Mouse (Mus musculus): ENCODE measurements at regions not wholly inside any gene's neighbourhood (a gene's known extent, or its start where the extent isn't known, plus 50 kb on each side); places are given as distances from the start of the nearest gene placed in this dataset.
"Not testable (repeated sequence)": the region's sequence is repeated elsewhere in the genome, so short reads cannot be mapped to it uniquely, and the experiment has no call there.

DNA sequence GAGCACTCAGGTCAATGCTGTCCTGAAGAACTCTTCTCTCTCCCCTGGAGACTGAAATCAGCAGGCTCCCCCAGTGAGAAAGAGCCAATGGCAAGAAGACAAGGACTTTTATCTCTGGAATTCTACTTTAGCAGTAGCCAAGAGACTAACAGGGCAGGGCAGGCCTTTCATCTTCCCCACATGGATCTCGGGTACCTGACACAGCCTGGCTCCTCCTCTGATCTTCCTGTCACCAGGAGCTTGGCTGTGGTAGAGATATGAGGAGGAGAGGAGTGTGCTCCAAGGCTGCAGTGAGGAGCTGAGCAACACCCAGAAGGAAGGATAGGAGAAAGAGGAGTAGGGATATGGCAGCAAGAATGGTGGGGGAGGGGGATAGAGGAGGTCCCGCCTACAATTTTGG is 488.5 kb downstream of the Tns1 start:
- WGBS, result 45% methylated on average over 2 of the region's 2 CpGs
- Histone ChIP-seq H3K27me3 (ENCODE audit: control insufficient read depth, insufficient read depth, low read length) (no peaks in the 10 kb centered on the region), H3K4me3 (ENCODE audit: low read length) (no peak overlapping the region), H3K4me1 (ENCODE audit: control insufficient read depth, insufficient read depth, low read length) (peaks cover 8% of the 10 kb centered on the region), H3K9ac (ENCODE audit: low read length) (no peak overlapping the region), H3K36me3 (ENCODE audit: control insufficient read depth, insufficient read depth) (no peaks in the 10 kb centered on the region), H3K27ac (ENCODE audit: low read length) (no peak overlapping the region), H3K9me3 (replicated peaks; ENCODE audit: control insufficient read depth, low read length) (no peaks in the 10 kb centered on the region), H3K4me2 (ENCODE audit: low read depth, low read length) (no peak overlapping the region)
- no peak for ATAC-seq (replicated peaks; ENCODE audit: extremely low read depth, insufficient read depth, low FRiP score)

DNA sequence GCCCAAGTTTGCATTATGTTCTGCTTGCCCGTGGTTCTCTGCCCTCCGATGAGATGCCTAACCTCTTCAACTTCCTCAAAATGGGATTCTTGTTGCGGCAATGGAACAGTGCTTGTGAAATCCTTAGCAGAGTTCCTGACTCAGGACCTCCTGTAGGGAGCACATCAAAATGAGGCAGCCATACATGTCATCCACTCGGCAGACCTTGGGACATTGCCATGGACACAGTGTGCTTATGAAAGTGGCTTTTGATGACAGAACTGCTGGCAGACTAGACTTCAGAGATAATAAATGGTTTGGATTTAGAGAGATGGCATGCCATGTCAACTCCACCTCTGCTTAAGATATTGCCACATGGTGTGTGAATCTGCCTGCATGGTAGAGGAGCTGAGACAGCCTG is 489.4 kb downstream of the Tns1 start:
- WGBS, result 84% methylated on average over 4 of the region's 4 CpGs

DNA sequence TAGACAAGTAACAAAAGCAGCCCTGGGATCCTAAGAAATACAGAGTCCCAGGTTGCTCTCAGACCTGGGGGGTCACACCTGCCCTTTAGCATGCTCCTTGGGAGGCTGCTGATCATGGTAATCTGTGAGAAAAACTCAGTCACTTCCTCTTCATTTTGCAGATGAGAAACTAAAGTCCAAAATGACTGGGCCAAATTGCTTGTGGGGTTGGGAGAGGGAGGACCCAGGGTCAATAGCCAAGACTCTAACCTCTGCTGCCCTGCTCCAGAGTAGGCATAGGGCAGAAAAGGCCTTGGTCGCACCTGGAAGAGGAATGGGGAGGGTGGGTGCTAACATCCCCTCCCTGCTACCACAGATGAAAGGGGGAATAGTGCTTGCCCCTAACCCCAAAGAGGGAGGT is 491.2 kb downstream of the Tns1 start:
- 68% methylated on average over 1 of the region's 1 CpGs for WGBS
- no peak overlapping the region for H3K9ac ChIP-seq (ENCODE audit: low read length)

More for the DNA sequence above, 489.4 kb downstream of the Tns1 start:
- no peak overlapping the region for H3K4me3 ChIP-seq (ENCODE audit: low read length)
- H3K36me3 ChIP-seq (ENCODE audit: control insufficient read depth, insufficient read depth), result no peaks in the 10 kb centered on the region
- no peaks in the 10 kb centered on the region for H3K9me3 ChIP-seq (replicated peaks; ENCODE audit: control insufficient read depth, low read length)
- no peak for ATAC-seq (replicated peaks; ENCODE audit: extremely low read depth, insufficient read depth, low FRiP score)
- H3K4me2 ChIP-seq (ENCODE audit: low read depth, low read length), result no peak overlapping the region
- no peak overlapping the region for H3K27ac ChIP-seq (ENCODE audit: low read length)
- H3K27me3 ChIP-seq (ENCODE audit: control insufficient read depth, insufficient read depth, low read length), result no peaks in the 10 kb centered on the region
- H3K9ac ChIP-seq (ENCODE audit: low read length), result no peak overlapping the region
- H3K4me1 ChIP-seq (ENCODE audit: control insufficient read depth, insufficient read depth, low read length), result peaks cover 5% of the 10 kb centered on the region

DNA sequence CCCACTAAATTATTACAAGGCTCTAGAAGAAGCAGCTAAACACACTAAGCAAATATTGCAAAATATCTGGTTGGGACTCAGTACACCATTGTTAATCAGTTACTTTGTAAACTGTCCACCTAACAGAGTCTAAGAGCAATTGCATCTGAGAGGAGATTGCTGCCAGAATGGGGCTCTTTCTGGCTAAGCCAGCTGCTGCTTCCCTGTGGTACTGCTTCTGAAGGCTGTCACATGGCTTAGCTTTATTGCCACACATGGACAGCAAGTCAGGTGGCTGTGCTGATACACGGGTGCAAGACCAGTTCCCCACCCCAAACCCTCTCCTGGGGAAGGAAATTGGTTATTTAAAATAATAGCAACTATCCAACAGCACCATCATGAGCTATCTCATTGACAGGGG is 493.9 kb downstream of the Tns1 start:
- Histone ChIP-seq H3K27me3 (ENCODE audit: control insufficient read depth, insufficient read depth, low read length) (no peaks in the 10 kb centered on the region), H3K36me3 (ENCODE audit: control insufficient read depth, insufficient read depth) (no peaks in the 10 kb centered on the region), H3K27ac (ENCODE audit: low read length) (no peak overlapping the region), H3K9me3 (replicated peaks; ENCODE audit: control insufficient read depth, low read length) (no peaks in the 10 kb centered on the region), H3K4me3 (ENCODE audit: low read length) (no peak overlapping the region), H3K4me2 (ENCODE audit: low read depth, low read length) (no peak overlapping the region), H3K4me1 (ENCODE audit: control insufficient read depth, insufficient read depth, low read length) (peaks cover 5% of the 10 kb centered on the region), H3K9ac (ENCODE audit: low read length) (no peak overlapping the region)
- no peak for ATAC-seq (replicated peaks; ENCODE audit: extremely low read depth, insufficient read depth, low FRiP score)
- WGBS, result 37% methylated on average over 1 of the region's 1 CpGs

More for the DNA sequence above, 491.2 kb downstream of the Tns1 start:
- H3K4me1 ChIP-seq (ENCODE audit: control insufficient read depth, insufficient read depth, low read length), result peaks cover 5% of the 10 kb centered on the region
- no peak overlapping the region for H3K4me2 ChIP-seq (ENCODE audit: low read depth, low read length)
- H3K27me3 ChIP-seq (ENCODE audit: control insufficient read depth, insufficient read depth, low read length), result no peaks in the 10 kb centered on the region
- ATAC-seq (replicated peaks; ENCODE audit: extremely low read depth, insufficient read depth, low FRiP score), result no peak
- H3K27ac ChIP-seq (ENCODE audit: low read length), result no peak overlapping the region
- H3K4me3 ChIP-seq (ENCODE audit: low read length), result no peak overlapping the region
- H3K36me3 ChIP-seq (ENCODE audit: control insufficient read depth, insufficient read depth), result no peaks in the 10 kb centered on the region
- H3K9me3 ChIP-seq (replicated peaks; ENCODE audit: control insufficient read depth, low read length), result no peaks in the 10 kb centered on the region

DNA sequence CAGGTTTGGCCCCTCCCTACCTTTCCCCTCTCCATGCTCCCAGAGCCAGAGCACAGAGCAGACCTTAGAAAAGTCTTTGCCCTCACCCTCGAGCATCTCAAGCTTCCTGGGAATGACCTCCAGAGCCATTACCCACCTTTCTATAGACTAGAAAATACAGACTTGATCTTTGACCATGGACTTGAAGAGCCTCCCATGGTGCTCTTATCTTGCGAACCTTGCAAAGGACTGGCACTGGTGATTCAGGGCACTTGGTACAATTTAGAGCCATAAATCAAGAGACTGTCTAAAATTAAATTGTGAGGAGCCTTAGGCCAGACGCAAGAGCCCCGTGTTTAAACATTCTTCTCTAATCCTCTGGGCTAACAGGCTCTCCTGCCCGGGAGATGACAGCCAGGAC is 498.9 kb downstream of the Tns1 start:
- H3K9ac ChIP-seq (ENCODE audit: low read length), result no peak overlapping the region
- ATAC-seq (replicated peaks; ENCODE audit: extremely low read depth, insufficient read depth, low FRiP score), result no peak
- H3K27ac ChIP-seq (ENCODE audit: low read length), result no peak overlapping the region
- H3K36me3 ChIP-seq (ENCODE audit: control insufficient read depth, insufficient read depth), result no peaks in the 10 kb centered on the region
- H3K4me2 ChIP-seq (ENCODE audit: low read depth, low read length), result no peak overlapping the region
- 65% methylated on average over 5 of the region's 5 CpGs for WGBS
- no peak overlapping the region for H3K4me3 ChIP-seq (ENCODE audit: low read length)
- H3K27me3 ChIP-seq (ENCODE audit: control insufficient read depth, insufficient read depth, low read length), result no peaks in the 10 kb centered on the region
- H3K4me1 ChIP-seq (ENCODE audit: control insufficient read depth, insufficient read depth, low read length), result no peaks in the 10 kb centered on the region
- H3K9me3 ChIP-seq (replicated peaks; ENCODE audit: control insufficient read depth, low read length), result no peaks in the 10 kb centered on the region; the same call in 1 of the 2 replicates

DNA sequence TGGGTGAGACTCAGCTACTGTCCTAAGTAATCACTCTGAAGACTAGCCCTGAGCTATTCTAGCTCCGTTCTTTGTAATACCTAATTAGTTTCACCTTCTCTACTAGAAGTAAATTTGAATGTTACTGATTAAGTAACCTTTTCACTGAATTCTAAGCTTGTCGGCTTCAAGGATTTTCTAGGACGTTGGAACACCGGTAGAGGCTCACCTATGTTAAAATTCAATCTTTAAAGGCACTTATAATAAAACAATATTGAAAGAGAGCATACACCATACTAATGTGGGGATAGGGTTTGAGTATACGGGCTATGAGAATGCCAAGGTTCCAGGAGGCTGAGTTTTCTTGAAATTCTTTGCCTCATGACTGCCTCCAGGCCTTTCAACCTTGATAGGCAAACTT is 503.1 kb downstream of the Tns1 start:
- not testable (repeated sequence) for H3K27ac ChIP-seq (ENCODE audit: low read length); H3K4me2 ChIP-seq (ENCODE audit: low read depth, low read length); H3K27me3 ChIP-seq (ENCODE audit: control insufficient read depth, insufficient read depth, low read length); H3K4me1 ChIP-seq (ENCODE audit: control insufficient read depth, insufficient read depth, low read length); ATAC-seq (replicated peaks; ENCODE audit: extremely low read depth, insufficient read depth, low FRiP score); H3K9ac ChIP-seq (ENCODE audit: low read length); H3K9me3 ChIP-seq (replicated peaks; ENCODE audit: control insufficient read depth, low read length); H3K36me3 ChIP-seq (ENCODE audit: control insufficient read depth, insufficient read depth); H3K4me3 ChIP-seq (ENCODE audit: low read length)
- WGBS, result 88% methylated on average over 5 of the region's 5 CpGs

DNA sequence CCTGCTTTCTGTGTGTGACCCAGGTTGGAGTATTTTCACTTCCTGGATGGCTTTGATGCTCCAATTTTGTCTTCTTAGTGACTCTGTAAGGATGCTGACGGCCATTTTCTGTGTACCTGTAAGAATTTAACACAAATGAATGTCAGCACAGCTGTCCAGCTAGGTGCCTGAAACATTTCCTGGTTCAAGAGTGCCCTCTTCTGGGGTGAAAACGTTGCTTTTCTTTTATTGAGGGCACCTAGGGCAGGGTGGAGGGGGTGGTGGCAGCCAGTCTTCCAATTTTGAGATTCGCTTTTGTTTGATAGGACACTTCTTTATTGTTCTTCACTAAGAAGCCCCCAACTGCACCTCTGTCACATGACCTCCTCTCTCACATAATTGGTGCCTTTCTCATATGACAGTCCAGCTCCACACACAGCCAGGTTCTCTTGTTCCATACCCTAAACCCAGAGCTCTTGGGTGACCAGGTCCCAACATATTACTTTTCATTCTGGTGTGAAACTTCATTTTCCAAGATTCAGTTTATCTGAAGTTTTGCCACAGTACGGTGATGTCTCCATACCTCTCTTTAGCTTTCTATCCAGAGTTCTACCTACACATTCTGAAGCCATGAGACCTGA is 505.6 kb downstream of the Tns1 start:
- Histone ChIP-seq H3K4me3 (ENCODE audit: low read length) (no peak overlapping the region), H3K27me3 (ENCODE audit: control insufficient read depth, insufficient read depth, low read length) (no peaks in the 10 kb centered on the region), H3K36me3 (ENCODE audit: control insufficient read depth, insufficient read depth) (no peaks in the 10 kb centered on the region), H3K9ac (ENCODE audit: low read length) (no peak overlapping the region), H3K4me2 (ENCODE audit: low read depth, low read length) (no peak overlapping the region), H3K4me1 (ENCODE audit: control insufficient read depth, insufficient read depth, low read length) (no peaks in the 10 kb centered on the region), H3K9me3 (replicated peaks; ENCODE audit: control insufficient read depth, low read length) (no peaks in the 10 kb centered on the region), H3K27ac (ENCODE audit: low read length) (no peak overlapping the region)
- no peak for ATAC-seq (replicated peaks; ENCODE audit: extremely low read depth, insufficient read depth, low FRiP score)
- WGBS, result 38% methylated on average over 4 of the region's 4 CpGs

DNA sequence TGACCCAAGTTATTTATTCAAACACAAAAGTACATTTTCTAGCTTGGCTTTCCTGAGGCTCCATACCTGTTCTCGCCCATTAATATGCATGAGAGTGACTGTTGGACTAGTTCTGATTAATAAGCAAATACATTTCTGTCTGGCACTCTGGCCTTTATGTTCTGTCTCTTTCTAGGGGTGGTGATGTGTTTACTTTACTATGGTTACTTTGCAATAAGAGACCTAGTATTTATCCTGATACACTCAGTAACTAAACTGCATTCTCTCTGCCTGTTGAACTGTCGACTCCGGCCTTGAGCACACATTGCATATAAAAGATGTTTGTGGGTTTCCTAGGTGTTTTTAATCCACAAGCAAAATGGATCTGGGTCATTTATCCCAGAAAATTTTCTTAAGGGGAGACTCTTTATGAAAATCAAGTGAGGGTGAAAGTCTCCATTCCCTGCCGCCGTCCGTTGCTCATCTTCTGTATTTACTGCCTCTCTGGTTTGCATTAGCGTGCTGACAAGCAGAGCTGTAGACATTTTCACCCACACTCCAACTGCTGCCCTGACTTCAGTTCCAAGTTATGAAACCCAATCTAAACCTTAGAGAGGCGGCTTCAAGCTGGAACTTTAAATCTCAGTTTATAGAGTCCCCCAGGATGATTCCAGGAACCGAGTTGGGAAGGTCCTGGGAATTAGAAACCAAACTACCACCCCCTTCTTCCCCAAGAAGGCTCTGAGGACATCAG is 530.4 kb downstream of the Tns1 start:
- Histone ChIP-seq H3K36me3 (ENCODE audit: control insufficient read depth, insufficient read depth) (no peaks in the 10 kb centered on the region), H3K4me3 (ENCODE audit: low read length) (no peak overlapping the region), H3K9me3 (replicated peaks; ENCODE audit: control insufficient read depth, low read length) (no peaks in the 10 kb centered on the region), H3K4me2 (ENCODE audit: low read depth, low read length) (no peak overlapping the region), H3K27ac (ENCODE audit: low read length) (no peak overlapping the region), H3K27me3 (ENCODE audit: control insufficient read depth, insufficient read depth, low read length) (no peaks in the 10 kb centered on the region), H3K4me1 (ENCODE audit: control insufficient read depth, insufficient read depth, low read length) (no peaks in the 10 kb centered on the region), H3K9ac (ENCODE audit: low read length) (no peak overlapping the region)
- ATAC-seq (replicated peaks; ENCODE audit: extremely low read depth, insufficient read depth, low FRiP score), result no peak
- WGBS, result 80% methylated on average over 9 of the region's 9 CpGs

DNA sequence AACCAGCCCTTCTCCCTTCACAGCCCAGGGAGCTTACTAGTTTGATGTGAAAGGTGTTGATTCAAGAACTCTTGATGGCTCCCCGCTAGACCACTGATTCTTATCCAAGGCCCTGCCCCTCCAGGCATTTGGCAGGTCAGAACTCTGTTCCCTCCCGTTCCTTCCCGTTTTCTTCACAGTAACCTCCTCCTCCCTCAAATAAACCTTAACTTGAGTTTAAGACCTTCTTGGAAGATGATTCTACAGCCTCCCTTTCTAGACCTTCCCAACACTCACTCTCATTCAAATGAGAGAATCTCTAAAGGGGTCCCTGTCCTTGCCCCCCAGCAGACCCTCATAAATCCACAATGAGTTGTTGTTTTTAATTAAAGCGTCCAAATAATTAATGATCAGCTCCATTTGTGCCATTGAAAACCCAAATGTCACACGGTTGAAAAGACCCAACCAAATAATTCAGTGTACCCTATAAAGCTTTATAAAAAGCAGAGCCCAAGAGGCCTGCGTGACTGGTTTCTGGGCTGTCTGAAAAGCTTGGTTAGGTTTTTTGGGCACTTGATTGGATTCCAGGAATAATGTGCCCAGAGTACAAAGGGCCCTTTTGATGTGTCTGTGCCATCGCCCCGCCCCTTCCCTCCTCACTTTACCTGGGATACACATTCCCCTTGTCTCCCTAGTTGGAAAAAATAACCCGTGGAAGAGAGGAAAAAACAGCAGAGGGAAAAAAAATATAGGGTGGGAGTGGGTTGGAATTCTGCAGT is 532.7 kb downstream of the Tns1 start:
- no peak overlapping the region for H3K9ac ChIP-seq (ENCODE audit: low read length)
- H3K4me2 ChIP-seq (ENCODE audit: low read depth, low read length), result no peak overlapping the region
- H3K4me3 ChIP-seq (ENCODE audit: low read length), result no peak overlapping the region
- no peak overlapping the region for H3K27ac ChIP-seq (ENCODE audit: low read length)
- H3K27me3 ChIP-seq (ENCODE audit: control insufficient read depth, insufficient read depth, low read length), result no peaks in the 10 kb centered on the region
- H3K36me3 ChIP-seq (ENCODE audit: control insufficient read depth, insufficient read depth), result no peaks in the 10 kb centered on the region
- ATAC-seq (replicated peaks; ENCODE audit: extremely low read depth, insufficient read depth, low FRiP score), result no peak
- no peaks in the 10 kb centered on the region for H3K9me3 ChIP-seq (replicated peaks; ENCODE audit: control insufficient read depth, low read length)
- no peaks in the 10 kb centered on the region for H3K4me1 ChIP-seq (ENCODE audit: control insufficient read depth, insufficient read depth, low read length)
- 70% methylated on average over 9 of the region's 9 CpGs for WGBS

All from heart, embryonic 16.5 days (tissue).